Mouse (Mus musculus) kidney, postnatal 4 days (tissue): ENCODE results near the gene Gm38100.

Experiments
- DNase-seq, 2 experiments: peaks; one replicate each; pipeline ENCODE4 v3.0.0; 2021; ENCODE audit warnings: mixed read lengths in 2 of 2

The Gm38100 gene

DNA sequence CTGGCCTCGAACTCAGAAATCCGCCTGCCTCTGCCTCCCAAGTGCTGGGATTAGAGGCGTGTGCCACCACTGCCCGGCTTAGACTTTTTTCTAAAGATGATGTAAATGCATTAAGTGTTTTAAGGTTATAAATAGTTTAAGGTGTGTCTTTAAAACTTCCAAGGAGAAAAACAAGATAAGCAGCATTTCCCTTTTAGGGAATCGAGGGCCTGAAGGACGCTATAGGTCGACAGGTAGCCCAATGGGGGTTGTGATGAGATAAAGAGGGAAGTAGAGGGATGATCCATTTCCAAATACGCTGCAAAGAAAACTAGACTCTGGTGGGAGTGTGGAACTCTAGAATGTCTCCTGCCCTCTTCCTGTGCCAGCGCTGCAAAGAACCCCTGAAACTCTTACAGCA lies at the start of gene Gm38100:
Gene Gm38100, plus strand, starts transcription at position 301 of the 400 bp plus-strand sequence.
- DNase-seq = no peak

DNA sequence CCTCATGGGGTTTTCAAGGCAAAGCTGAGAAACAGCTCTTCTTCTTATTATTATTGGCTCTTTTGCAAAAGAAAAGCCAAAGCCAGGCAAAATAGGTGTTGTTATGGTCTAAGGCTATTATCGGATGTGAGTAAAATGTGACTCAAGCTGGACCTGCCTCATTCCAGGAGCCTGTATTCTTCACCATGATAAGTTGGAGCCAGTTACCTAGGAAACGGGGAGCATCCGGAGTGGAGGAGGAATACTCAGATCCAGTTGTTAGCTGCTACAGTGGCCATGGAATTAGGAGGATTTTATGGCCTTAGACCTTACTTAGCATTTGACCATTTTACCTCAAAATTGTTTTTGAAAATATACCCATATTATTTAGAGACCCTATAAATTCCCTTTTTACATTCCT lies 49.4 kb upstream of the Gm38100 start:
- DNase-seq = no peak

- DNase-seq = peak; percentile 9 to 16
These were observed 47.9 kb upstream of the Gm38100 start for GRCm38 (mm10) chr1:175872028-175872816.

DNA sequence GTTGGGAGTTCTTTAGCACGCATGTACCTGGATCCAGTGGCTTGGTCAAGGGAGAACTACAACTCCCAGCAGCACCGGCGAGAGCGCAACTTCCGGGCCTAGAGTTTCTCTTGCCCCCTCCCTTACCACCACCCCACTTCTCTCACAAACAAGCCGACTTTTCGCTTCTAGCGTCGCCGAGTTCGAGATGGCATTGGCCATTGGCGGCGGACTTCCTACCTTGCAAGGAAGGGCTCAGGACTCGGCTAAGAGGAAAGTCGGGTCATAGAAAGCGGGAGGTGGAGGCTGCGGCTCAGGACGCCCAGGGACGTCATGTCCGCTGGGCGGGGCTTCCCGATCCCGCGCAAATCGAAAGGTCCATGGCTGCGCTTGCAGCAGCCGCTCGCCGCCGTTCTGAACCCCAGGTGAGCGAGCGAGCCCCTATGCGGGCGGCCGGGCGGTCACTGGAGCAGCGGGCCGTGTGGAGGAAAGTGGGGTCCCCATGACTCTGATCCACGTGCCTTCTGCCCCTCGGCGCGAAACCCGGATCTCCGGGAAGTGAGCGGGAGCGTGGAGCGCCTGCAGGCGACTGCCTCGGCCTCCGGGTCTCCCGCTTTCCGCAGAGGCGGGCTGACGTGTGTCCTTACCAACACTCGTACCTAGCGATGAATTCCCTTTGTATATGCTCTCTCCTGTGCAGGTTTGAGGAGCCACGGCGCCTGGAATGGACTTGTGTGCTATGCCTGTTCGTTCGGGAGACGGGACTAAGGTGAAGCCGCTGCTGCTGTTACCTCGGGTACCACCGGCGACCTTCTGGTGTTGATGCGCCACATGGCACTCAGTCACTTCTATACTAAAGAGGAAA lies 39.5 kb upstream of the Gm38100 start, which contains the start of gene Exo1:
Gene Exo1, plus strand, starts transcription at position 129 of the 844 bp plus-strand sequence.
- peak; percentile 92 to 93 for DNase-seq

GRCm38 (mm10) chr1:175883398-175883797 lies 36.7 kb upstream of the Gm38100 start:
- peak; percentile 16 to 20 for DNase-seq

DNA sequence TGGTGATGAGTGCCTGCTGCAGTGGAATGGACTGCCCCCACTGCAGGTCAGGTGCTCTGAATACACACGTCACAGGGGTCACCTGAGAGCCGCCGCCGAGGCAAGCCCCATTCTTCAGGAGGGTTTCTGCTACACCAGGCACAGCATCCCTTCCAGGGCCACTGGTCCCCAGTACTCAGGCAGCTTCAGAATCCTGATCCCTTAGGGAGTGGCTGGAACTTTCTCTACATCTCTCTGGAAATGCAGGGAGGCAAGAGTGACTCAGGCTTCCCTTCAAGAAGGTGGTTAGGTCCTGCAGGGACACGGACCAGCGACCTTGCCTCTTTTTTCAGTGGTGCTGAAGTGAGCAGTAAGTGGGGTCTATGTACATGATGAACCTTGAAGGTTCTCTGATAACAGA lies 26.9 kb upstream of the Gm38100 start:
- DNase-seq = no peak

- no peak for DNase-seq
These were observed 26.4 kb upstream of the Gm38100 start for GRCm38 (mm10) chr1:175893726-175894125.

- no peak for DNase-seq
These were observed 8.9 kb upstream of the Gm38100 start for GRCm38 (mm10) chr1:175911207-175911606.

DNA sequence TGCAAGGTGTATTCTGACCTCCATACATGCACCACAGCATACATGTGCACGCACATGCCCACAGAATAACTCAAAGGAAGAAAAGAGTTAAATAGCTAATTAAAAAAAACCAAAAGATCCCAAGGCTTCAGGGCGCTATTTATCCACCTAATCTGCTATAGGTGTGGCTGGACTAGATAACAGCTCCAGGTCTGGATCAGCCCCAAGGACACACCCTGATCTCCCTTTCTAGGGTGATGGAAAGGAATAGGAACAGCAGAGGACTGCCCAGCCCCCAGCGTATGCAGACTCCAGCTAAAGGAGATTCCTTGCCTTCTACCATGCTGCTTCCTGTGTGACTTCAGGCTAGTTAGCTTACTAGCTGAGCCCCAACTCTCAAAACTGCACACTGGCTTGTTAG lies 8.1 kb upstream of the Gm38100 start:
- no peak for DNase-seq

DNA sequence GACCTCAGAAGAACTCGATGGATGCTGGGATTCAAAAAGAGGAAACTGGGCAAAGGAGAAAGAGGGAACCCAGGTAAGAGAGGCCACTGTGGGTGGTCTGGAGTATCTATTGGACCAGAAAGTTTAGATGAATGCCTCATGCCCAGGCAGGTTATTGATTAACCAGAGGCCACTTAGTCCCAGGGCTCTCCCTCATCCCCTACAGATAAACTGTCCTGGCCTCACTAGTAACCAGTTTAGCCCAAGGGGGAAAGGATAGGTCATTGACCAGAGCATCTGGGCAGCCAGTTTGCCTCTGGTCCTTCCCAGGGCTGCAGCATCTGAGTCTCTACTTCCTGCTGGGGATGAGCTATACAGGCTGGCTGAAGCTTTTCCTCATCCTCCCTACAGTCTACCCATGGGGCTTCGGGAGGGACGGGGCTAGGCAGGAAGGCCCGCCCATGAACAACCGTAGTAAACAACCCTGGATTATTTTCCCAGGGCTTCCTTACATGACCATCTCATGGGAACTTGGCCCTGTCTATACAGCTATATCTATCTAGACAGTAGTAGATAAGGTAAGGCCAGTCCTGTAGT lies 6.3 kb upstream of the Gm38100 start:
- DNase-seq = peak in 1 of 2 experiments; percentile 19

DNA sequence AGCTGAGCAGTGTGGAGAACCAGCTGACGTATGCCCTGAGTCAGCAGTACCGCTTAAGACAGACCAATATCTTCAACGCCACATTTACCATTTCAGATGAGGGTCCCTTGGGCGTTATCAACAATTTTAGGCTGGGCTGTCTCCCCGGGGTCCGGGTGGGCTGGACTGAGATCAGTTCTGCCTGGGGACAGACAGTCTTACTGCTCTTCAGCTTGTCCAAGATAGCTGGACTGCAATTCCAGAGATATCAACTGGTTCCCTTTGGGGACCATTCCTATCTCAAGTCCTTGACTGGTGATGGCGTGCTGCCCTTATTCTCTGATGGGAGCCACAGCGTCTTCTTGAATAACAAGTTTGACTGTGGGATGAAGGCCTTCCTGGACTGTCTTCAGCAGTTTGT lies 962 bp downstream of the Gm38100 start:
- DNase-seq = no peak

- peak; percentile 83 to 85 for DNase-seq
These were observed 4.0 kb downstream of the Gm38100 start for GRCm38 (mm10) chr1:175923848-175924787.

GRCm38 (mm10) chr1:175931391-175931790 lies 11.3 kb downstream of the Gm38100 start:
- DNase-seq = no peak

DNA sequence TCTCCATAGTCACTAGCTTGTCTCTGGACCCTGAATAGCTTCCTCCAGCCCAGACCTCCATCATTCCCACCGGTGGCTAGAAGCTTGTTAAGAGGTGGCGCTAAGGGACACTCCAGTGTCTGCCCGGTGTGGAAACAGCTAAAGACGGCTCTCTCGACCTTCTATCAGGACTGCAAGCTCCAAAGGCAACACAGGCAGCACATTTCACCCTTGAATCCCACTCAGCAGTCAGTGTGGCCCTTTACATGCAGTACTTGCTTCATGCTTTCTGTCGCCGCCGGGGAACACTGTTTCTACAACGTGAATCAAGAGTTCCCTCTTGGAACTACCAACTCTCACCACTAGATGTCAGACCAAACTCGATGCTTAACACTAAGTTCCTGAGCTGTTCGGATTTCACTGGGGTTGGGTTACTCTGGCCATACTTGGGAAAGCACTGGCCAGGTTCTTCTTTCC lies 16.2 kb downstream of the Gm38100 start:
- DNase-seq = peak; percentile 58 to 69

DNA sequence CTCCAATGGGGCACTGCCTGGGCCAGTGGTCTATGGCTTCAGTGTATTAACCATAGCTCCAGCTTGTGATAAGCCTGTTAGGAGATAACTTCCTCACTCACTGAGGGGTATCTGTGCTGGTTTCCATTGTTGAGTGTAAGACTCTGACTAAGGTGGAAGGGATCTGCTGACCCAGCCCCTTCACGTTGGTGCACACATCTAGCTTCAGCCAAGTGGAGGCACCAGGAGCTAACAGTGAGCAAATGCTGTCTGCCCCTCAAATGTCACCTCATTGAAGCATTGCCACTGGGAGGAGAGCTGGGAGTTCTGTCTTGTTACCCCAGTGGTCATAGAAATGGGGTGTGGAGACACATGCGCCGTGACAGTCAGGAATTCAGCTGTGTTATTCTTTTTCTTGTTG lies 18.6 kb downstream of the Gm38100 start:
- DNase-seq = no peak

DNA sequence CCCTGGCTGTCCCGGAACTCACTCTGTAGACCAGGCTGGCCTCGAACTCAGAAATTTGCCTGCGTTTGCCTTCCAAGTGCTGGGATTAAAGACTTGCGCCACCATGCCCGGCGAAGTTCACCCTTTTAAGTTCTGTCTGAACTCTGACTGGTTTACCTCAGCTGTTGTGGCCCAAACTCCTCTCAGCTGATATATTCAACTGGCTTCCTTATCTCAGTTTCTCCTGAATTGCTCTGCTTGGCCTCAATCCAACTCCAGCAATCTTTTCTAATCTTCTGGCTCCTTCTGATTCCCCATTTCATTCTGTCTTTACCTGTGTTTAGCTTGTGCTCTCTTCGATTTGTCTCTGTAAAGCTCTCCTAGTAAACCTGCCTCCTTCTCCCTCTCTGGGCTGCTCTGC lies 23.0 kb downstream of the Gm38100 start:
- no peak for DNase-seq

- DNase-seq = no peak
These were observed 26.7 kb downstream of the Gm38100 start for GRCm38 (mm10) chr1:175946718-175947315.

GRCm38 (mm10) chr1:175950421-175950820 lies 30.3 kb downstream of the Gm38100 start:
- no peak for DNase-seq

DNA sequence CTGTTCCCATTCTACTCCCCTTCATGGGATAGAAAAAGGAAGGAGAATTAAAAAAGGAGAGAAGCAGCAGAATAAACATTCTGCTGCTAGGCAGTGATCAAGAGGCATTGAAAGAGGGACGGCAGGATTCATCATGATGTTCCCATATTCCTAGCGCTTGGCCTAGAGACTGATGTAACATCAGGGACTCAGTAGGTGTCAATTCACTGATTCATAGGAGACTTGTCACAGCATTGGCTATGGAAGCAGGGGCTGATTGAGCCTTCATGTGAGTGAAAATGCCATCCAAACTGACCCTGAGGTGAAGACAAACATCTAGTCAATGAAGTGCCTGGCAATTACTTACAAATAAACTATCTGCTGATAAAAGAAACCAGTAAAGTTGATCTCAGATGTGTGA lies 30.7 kb downstream of the Gm38100 start:
- no peak for DNase-seq

DNA sequence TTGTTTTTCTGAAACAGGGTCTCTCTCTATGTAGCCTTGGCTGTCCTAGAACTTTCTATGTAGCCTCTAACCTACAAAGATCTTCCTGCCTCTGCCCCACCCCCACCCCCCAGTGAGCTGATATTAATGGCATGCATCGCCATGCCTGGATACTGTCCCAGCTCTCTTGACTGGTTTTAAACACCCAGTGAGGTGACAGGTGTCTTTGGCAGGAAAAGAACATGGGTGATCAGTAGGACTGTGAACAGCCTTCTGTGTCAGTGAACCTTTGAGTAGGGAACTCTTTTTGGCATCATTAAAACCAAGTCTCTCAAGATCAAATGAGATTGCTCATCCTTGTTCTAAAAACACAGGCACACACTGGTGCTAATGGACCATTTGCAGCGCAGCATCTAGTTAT lies 41.7 kb downstream of the Gm38100 start:
- no peak for DNase-seq

GRCm38 (mm10) chr1:175967004-175967745 lies 47.0 kb downstream of the Gm38100 start:
- no peak for DNase-seq
